Mouse (Mus musculus) MEL (cell line): ENCODE data around the gene Slc37a3. TPM values are rescaled to one million over a fixed set of nuclear protein-coding genes. Genes with fewer than 3 reads are reported as not detected.
"Not testable (repeated sequence)": the region's sequence is repeated elsewhere in the genome, so short reads cannot be mapped to it uniquely, and the experiment has no call there.

Experiments
- DNase-seq: peaks from one replicate; pipeline ENCODE4 v3.0.0; 2011; ENCODE audit warnings: low read depth, low spot score
- H3K27ac ChIP-seq: 2 replicates; pipeline ENCODE4 v1.5.1; 2012; ENCODE audit warnings: low read depth, mild to moderate bottlenecking, control low read depth, low read length, moderate library complexity; ENCODE audit not compliant: control insufficient read depth
- H3K27me3 ChIP-seq, 2 experiments: fragments of 150-350 bp in 1 of 2; sonication (generic) in 1 of 2; 2 replicates each; pipeline ENCODE4 v1.6.1; 2012; ENCODE audit warnings: low read length in 2 of 2, mild to moderate bottlenecking in 2 of 2, improper control_type of control experiment in 1 of 2, moderate library complexity in 1 of 2; ENCODE audit not compliant: insufficient read depth in 2 of 2, control insufficient read depth in 1 of 2
- H3K36me3 ChIP-seq, 2 experiments: 2 replicates each; pipeline ENCODE4 v1.6.1; 2012 to 2014; ENCODE audit warnings: low read length in 2 of 2, improper control_type of control experiment in 1 of 2, inconsistent platforms in 1 of 2, mild to moderate bottlenecking in 1 of 2; ENCODE audit not compliant: insufficient read depth in 2 of 2, control insufficient read depth in 1 of 2
- H3K4me1 ChIP-seq, 2 experiments: fragments of 150-350 bp in 1 of 2; sonication (generic) in 1 of 2; 2 replicates each; pipeline ENCODE4 v1.6.1; 2012; ENCODE audit warnings: low read length in 2 of 2, improper control_type of control experiment in 1 of 2, mild to moderate bottlenecking in 1 of 2; ENCODE audit not compliant: insufficient read depth in 2 of 2, control insufficient read depth in 1 of 2
- H3K4me3 ChIP-seq, 2 experiments: fragments of 150-350 bp in 1 of 2; sonication (generic) in 1 of 2; 2 replicates each; pipeline ENCODE4 v1.5.1; 2012; ENCODE audit warnings: low read depth in 2 of 2, low read length in 2 of 2, mild to moderate bottlenecking in 2 of 2, moderate library complexity in 2 of 2, control low read depth in 1 of 2, improper control_type of control experiment in 1 of 2; ENCODE audit not compliant: control insufficient read depth in 1 of 2, insufficient read depth in 1 of 2
- H3K79me2 ChIP-seq: 2 replicates; pipeline ENCODE4 v1.6.1; 2012; ENCODE audit warnings: mild to moderate bottlenecking, low read length, moderate library complexity; ENCODE audit not compliant: control insufficient read depth, poor library complexity, insufficient read depth
- H3K9ac ChIP-seq: 2 replicates; pipeline ENCODE4 v1.6.1; 2012; ENCODE audit warnings: low read depth, mild to moderate bottlenecking, control low read depth, low read length, moderate library complexity; ENCODE audit not compliant: control insufficient read depth, poor library complexity, severe bottlenecking
- H3K9me3 ChIP-seq: fragments of 150-350 bp; sonication (generic); replicated peaks from 2 replicates; pipeline ENCODE4 v1.6.1; 2012; ENCODE audit warnings: mild to moderate bottlenecking, low read length, improper control_type of control experiment, moderate library complexity; ENCODE audit not compliant: insufficient read depth
- BHLHE40 ChIP-seq: IDR thresholded peaks from 2 replicates; pipeline ENCODE4 v1.6.1; 2012; ENCODE audit warnings: low read depth, mild to moderate bottlenecking, inconsistent platforms, low read length, improper control_type of control experiment, borderline replicate concordance
- CHD2 ChIP-seq: IDR thresholded peaks from 2 replicates; pipeline ENCODE4 v1.6.1; 2011; ENCODE audit warnings: low read length, improper control_type of control experiment
- E2F4 ChIP-seq: IDR thresholded peaks from 2 replicates; pipeline ENCODE4 v1.6.1; 2011; ENCODE audit warnings: low read depth, low read length, improper control_type of control experiment, borderline replicate concordance
- ELF1 ChIP-seq: IDR thresholded peaks from 2 replicates; pipeline ENCODE4 v1.6.1; 2014; ENCODE audit warnings: low read depth, mild to moderate bottlenecking, inconsistent platforms, low read length, improper control_type of control experiment, moderate library complexity
- GABPA ChIP-seq: IDR thresholded peaks from 2 replicates; pipeline ENCODE4 v1.6.1; 2012; ENCODE audit warnings: low read depth, mild to moderate bottlenecking, inconsistent platforms, low read length, improper control_type of control experiment, moderate library complexity
- KAT2A ChIP-seq: conservative IDR thresholded peaks from 2 replicates; pipeline ENCODE4 v1.6.1; 2012; ENCODE audit warnings: low read depth, low read length, improper control_type of control experiment, inconsistent platforms
- MAX ChIP-seq: IDR thresholded peaks from 2 replicates; pipeline ENCODE4 v1.6.1; 2011; ENCODE audit warnings: low read length, improper control_type of control experiment
- MAZ ChIP-seq: IDR thresholded peaks from 2 replicates; pipeline ENCODE4 v1.6.1; 2012; ENCODE audit warnings: low read depth, mild to moderate bottlenecking, inconsistent platforms, low read length, improper control_type of control experiment
- MEF2A ChIP-seq: IDR thresholded peaks from 2 replicates; pipeline ENCODE4 v1.6.1; 2014; ENCODE audit warnings: low read depth, mild to moderate bottlenecking, inconsistent platforms, low read length, improper control_type of control experiment; ENCODE audit not compliant: poor library complexity, insufficient replicate concordance, severe bottlenecking; ENCODE audit errors: extremely low read depth
- NELFE ChIP-seq: IDR thresholded peaks from 2 replicates; pipeline ENCODE4 v1.6.1; 2011; ENCODE audit warnings: low read depth, low read length, improper control_type of control experiment
- NRF1 ChIP-seq: IDR thresholded peaks from 2 replicates; pipeline ENCODE4 v1.6.1; 2014; ENCODE audit warnings: low read depth, mild to moderate bottlenecking, inconsistent platforms, low read length, improper control_type of control experiment, moderate library complexity; ENCODE audit not compliant: poor library complexity, insufficient read depth, severe bottlenecking
- TAL1 ChIP-seq: IDR thresholded peaks from 2 replicates; pipeline ENCODE4 v1.6.1; 2012; ENCODE audit warnings: mild to moderate bottlenecking, inconsistent platforms, low read length, moderate library complexity, mixed read lengths
- TBP ChIP-seq: IDR thresholded peaks from 2 replicates; pipeline ENCODE4 v1.8.0; 2011; ENCODE audit warnings: low read depth, low read length, improper control_type of control experiment
- TCF12 ChIP-seq: IDR thresholded peaks from 2 replicates; pipeline ENCODE4 v1.6.1; 2014; ENCODE audit warnings: low read depth, mild to moderate bottlenecking, inconsistent platforms, low read length, improper control_type of control experiment, moderate library complexity
- USF1 ChIP-seq: IDR thresholded peaks from 2 replicates; pipeline ENCODE4 v1.6.1; 2014; ENCODE audit warnings: low read depth, mild to moderate bottlenecking, inconsistent platforms, low read length, improper control_type of control experiment, moderate library complexity
- USF2 ChIP-seq, 2 experiments: IDR thresholded peaks; 2 replicates each; pipeline ENCODE4 v1.6.1; 2011 to 2012; ENCODE audit warnings: improper control_type of control experiment in 2 of 2, low read length in 2 of 2, borderline replicate concordance in 1 of 2, inconsistent platforms in 1 of 2, low read depth in 1 of 2, mild to moderate bottlenecking in 1 of 2; ENCODE audit not compliant: insufficient read depth in 1 of 2
- ZC3H11A ChIP-seq: IDR thresholded peaks from 2 replicates; pipeline ENCODE4 v1.6.1; 2012; ENCODE audit warnings: low read depth, mild to moderate bottlenecking, inconsistent platforms, low read length, improper control_type of control experiment
- ZKSCAN1 ChIP-seq: IDR thresholded peaks from 2 replicates; pipeline ENCODE4 v1.6.1; 2012; ENCODE audit warnings: low read depth, mild to moderate bottlenecking, inconsistent platforms, low read length, improper control_type of control experiment, moderate library complexity
- ZMIZ1 ChIP-seq: IDR thresholded peaks from 2 replicates; pipeline ENCODE4 v1.6.1; 2012; ENCODE audit warnings: low read depth, mild to moderate bottlenecking, inconsistent platforms, low read length, improper control_type of control experiment, moderate library complexity
- polyA plus RNA-seq, 2 experiments: library from polyadenylated mRNA; stranded (reverse) in 1 of 2; unstranded in 1 of 2; fragments of >175 nt in 1 of 2; fragments of >200 nt in 1 of 2; gene quantifications; 2 replicates each; pipeline versions ENCODE4 v1.2.1 to v1.2.4; 2012; ENCODE audit warnings: low replicate concordance in 2 of 2, low read depth in 1 of 2; ENCODE audit not compliant: insufficient read length in 2 of 2, insufficient read depth in 1 of 2, missing spikeins in 1 of 2
- total RNA-seq: library from RNA; depleted of rRNA; stranded (reverse); fragments of 300-350 nt; gene quantifications from 2 replicates; pipeline ENCODE4 v1.2.3, GENCODE M21; 2012

Gene Slc37a3
- total and polyA plus RNA-seq, 3 experiments, result 4.9 to 12.0 TPM; not detected in 1

GRCm38 (mm10) chr6:39372042-39372441 is 5.4 kb downstream of the Slc37a3 start:
- no peaks in the 10 kb centered on the region for H3K79me2 ChIP-seq
- no peak overlapping the region for H3K9ac ChIP-seq
- no peak overlapping the region for H3K27ac ChIP-seq
- TF ChIP-seq USF1, result no peak
- TF ChIP-seq KAT2A, result no peak
- TF ChIP-seq ZKSCAN1, result no peak
- TF ChIP-seq E2F4, result no peak
- TF ChIP-seq MAZ, result no peak
- TF ChIP-seq ELF1, result no peak
- no peak for TF ChIP-seq TCF12
- no peak for TF ChIP-seq USF2 (IDR thresholded peaks at IDR 0.05; ENCODE audit: borderline replicate concordance in 1 of 2, insufficient read depth in 1 of 2, low read depth in 1 of 2, low read length in 2 of 2)
- TF ChIP-seq ZMIZ1, result no peak
- TF ChIP-seq MAX, result no peak
- no peak for TF ChIP-seq NRF1
- TF ChIP-seq CHD2, result no peak
- TF ChIP-seq TAL1, result no peak
- DNase-seq, result no peak
- no peaks in the 10 kb centered on the region for H3K27me3 ChIP-seq
- peaks cover 5 to 6% of the 10 kb centered on the region in 2 experiments; a peak in 3 of 4 replicates for H3K4me1 ChIP-seq
- H3K4me3 ChIP-seq, result no peak overlapping the region
- H3K9me3 ChIP-seq, result no peaks in the 10 kb centered on the region
- H3K36me3 ChIP-seq, result peaks cover 0 to 8% of the 10 kb centered on the region in 2 experiments; a peak in 2 of 4 replicates

GRCm38 (mm10) chr6:39369631-39370030 is 7.8 kb downstream of the Slc37a3 start:
- TF ChIP-seq NELFE (no peak), BHLHE40 (peak; percentile 24; the same call in 1 of the 2 replicates)
- TF ChIP-seq, all 39 proteins: peak for 1
- Histone ChIP-seq H3K9ac (no peak overlapping the region), H3K27me3 (no peaks in the 10 kb centered on the region)

GRCm38 (mm10) chr6:39362684-39363083 is 14.8 kb downstream of the Slc37a3 start:
- Histone ChIP-seq H3K9ac (no peak overlapping the region), H3K9me3 (no peaks in the 10 kb centered on the region)

More at GRCm38 (mm10) chr6:39369631-39370030, 7.8 kb downstream of the Slc37a3 start:
- Histone ChIP-seq H3K36me3 (peaks cover 0 to 2% of the 10 kb centered on the region in 2 experiments; a peak in 1 of 4 replicates), H3K79me2 (no peaks in the 10 kb centered on the region), H3K4me1 (no peaks in the 10 kb centered on the region), H3K27ac (no peak overlapping the region), H3K4me3 (no peak overlapping the region), H3K9me3 (no peaks in the 10 kb centered on the region)
- DNase-seq, result no peak

GRCm38 (mm10) chr6:39359207-39359606 is 18.3 kb downstream of the Slc37a3 start:
- H3K27me3 ChIP-seq, H3K4me1 ChIP-seq, H3K36me3 ChIP-seq: not testable (repeated sequence)

More at GRCm38 (mm10) chr6:39362684-39363083, 14.8 kb downstream of the Slc37a3 start:
- Histone ChIP-seq H3K36me3 (no peaks in the 10 kb centered on the region), H3K27ac (no peak overlapping the region), H3K4me1 (no peaks in the 10 kb centered on the region), H3K4me3 (no peak overlapping the region), H3K79me2 (no peaks in the 10 kb centered on the region), H3K27me3 (no peaks in the 10 kb centered on the region)
- no peak for TF ChIP-seq ZC3H11A
- TF ChIP-seq TBP, result no peak
- TF ChIP-seq GABPA, result no peak
- TF ChIP-seq MEF2A, result no peak
- TF ChIP-seq ELF1, result no peak
- DNase-seq, result no peak

More at GRCm38 (mm10) chr6:39359207-39359606, 18.3 kb downstream of the Slc37a3 start:
- not testable (repeated sequence) for H3K4me3 ChIP-seq, DNase-seq, H3K79me2 ChIP-seq, H3K9ac ChIP-seq, H3K27ac ChIP-seq, H3K9me3 ChIP-seq
